Mouse (Mus musculus) cerebellum, adult 2 months (tissue): ENCODE data around the gene Ahcyl2.

Experiments used
- CTCF ChIP-seq: fragments of 200-500 bp; IDR thresholded peaks from 2 replicates; pipeline ENCODE4 v1.5.1; 2011; ENCODE audit warnings: low read depth, mild to moderate bottlenecking, control low read depth, low read length, moderate library complexity, borderline replicate concordance; ENCODE audit not compliant: insufficient read depth
- POLR2A ChIP-seq: fragments of 200-500 bp; IDR thresholded peaks from 2 replicates; pipeline ENCODE4 v1.6.1; 2011; ENCODE audit warnings: low read length, control low read depth, borderline replicate concordance; ENCODE audit not compliant: insufficient read depth

DNA sequence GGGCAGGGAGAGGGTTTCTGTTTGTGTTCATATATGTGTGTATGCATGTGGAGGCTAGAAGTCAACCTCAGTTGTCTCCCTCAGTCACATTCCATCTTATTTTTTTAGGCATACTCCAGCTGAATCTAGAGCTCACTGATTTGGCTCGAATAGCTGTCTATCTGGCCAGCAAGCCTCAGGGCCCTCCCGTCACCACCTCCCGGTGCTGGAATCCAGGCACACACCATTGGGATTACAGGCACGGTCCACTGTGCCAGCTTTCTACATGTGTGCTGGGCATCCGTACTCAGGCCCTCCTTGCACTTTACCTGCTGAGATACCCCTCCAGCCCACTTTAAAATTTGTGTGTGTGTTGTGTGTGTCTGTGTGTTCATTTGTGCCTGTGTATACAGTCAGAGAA is 107.8 kb downstream of the Ahcyl2 start:
- TF ChIP-seq CTCF (no peak), POLR2A (no peak)
